In the genomic region with DNA sequence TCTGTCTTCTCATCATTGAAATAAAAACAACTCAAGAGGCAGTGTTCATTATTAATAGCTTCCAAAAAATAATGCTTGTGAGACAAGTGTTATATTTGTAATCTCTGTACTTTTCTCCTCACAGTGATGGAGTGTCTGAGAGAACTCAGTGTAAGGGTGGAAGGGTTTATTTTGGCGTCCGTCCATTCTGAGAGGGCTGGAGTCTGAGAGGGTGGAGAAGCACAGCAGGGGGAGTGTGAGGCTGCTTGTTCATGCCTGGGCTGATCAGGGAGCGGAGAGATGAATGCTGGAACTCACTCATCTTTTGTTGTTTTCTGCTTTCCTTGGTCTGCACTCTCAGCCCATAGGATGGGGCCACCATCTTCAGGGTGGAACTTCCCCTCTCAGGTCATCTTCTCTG, we compare ENCODE assay signal across 9 mouse cellular contexts. TPM values are rescaled to one million over a fixed set of nuclear protein-coding genes. Genes with fewer than 3 reads are reported as not detected.
A peak's percentile ranks its signal among the peaks of the same experiment; 100 is the strongest.
DNase-seq lines count a peak whose midpoint lies in the region; ATAC-seq and TF ChIP-seq lines count a peak whose summit lies in the region.
"Had no signal": no experiment of that assay in that cellular context is flagged by ENCODE, and none has a peak within 500 bp of the region (broad histone marks: within the 10 kb centered on the region; RNA-seq: fewer than 3 reads in every experiment).

No protein-coding gene starts in this region.

- H3K9ac ChIP-seq in hindbrain, postnatal 0 days (replicated peaks; ENCODE audit: low read length): no peak overlapping the region
- H3K9ac ChIP-seq in midbrain, embryonic 16.5 days (ENCODE audit: low read depth, low read length): no peak overlapping the region

- TF ChIP-seq CTCF in hindbrain, postnatal 0 days (IDR thresholded peaks at IDR 0.05; ENCODE audit: low read depth): 0 out of 2 replicates have a peak, but pooled peaks have one; percentile 3

- no peaks in the 10 kb centered on the region for H3K36me3 ChIP-seq in hindbrain, postnatal 0 days (ENCODE audit: insufficient read depth, low read length)
- H3K36me3 ChIP-seq in midbrain, embryonic 16.5 days (ENCODE audit: control insufficient read depth, insufficient read depth, low read length): peaks cover 2% of the 10 kb centered on the region; the same call in 1 of the 2 replicates

- WGBS in hindbrain, postnatal 0 days: 18% methylated on average over 3 of the region's 3 CpGs
- 30% methylated on average over 3 of the region's 3 CpGs for WGBS in midbrain, embryonic 16.5 days

- H3K27me3 ChIP-seq in hindbrain, postnatal 0 days (ENCODE audit: insufficient read depth, low read length): no peaks in the 10 kb centered on the region
- no peaks in the 10 kb centered on the region for H3K27me3 ChIP-seq in midbrain, embryonic 16.5 days (ENCODE audit: control insufficient read depth, insufficient read depth, low read depth, low read length)

- intact Hi-C loops in left cerebral cortex, postnatal 4 days (cut with DNase I): loop anchor here (10.0 kb wide), 1 partner anchor 359 kb away; no protein-coding TSS in a partner anchor
- intact Hi-C loops in gastrocnemius, postnatal 36 days (cut with DNase I): no loop called here

- H3K27ac ChIP-seq in hindbrain, postnatal 0 days: no peak overlapping the region
- no peak overlapping the region for H3K27ac ChIP-seq in midbrain, embryonic 16.5 days (ENCODE audit: low read length)

- no peak overlapping the region for H3K4me3 ChIP-seq in hindbrain, postnatal 0 days (ENCODE audit: low read length)
- H3K4me3 ChIP-seq in midbrain, embryonic 16.5 days (ENCODE audit: low read depth, low read length): no peak overlapping the region

- no peak overlapping the region for H3K4me2 ChIP-seq in hindbrain, postnatal 0 days (ENCODE audit: low read depth, low read length)
- H3K4me2 ChIP-seq in midbrain, embryonic 16.5 days (ENCODE audit: low read length): no peak overlapping the region

- H3K9me3 ChIP-seq in hindbrain, postnatal 0 days (ENCODE audit: low read length): no peaks in the 10 kb centered on the region
- no peaks in the 10 kb centered on the region for H3K9me3 ChIP-seq in midbrain, embryonic 16.5 days (replicated peaks; ENCODE audit: control insufficient read depth, low read length, poor library complexity, severe bottlenecking)

- DNase-seq in left cerebral cortex, postnatal 4 days: peak; percentile 84
- no peak for DNase-seq in left cerebral cortex, adult 11 months (ENCODE audit: low spot score)
- peak; percentile 49 to 59 for DNase-seq in heart, adult 18-20 months
- DNase-seq in hindbrain, postnatal 0 days (ENCODE audit: low spot score): peak; percentile 74
- DNase-seq in spleen, postnatal 10 days (ENCODE audit: low spot score in 2 of 2): no peak
- no peak for DNase-seq in adrenal gland, postnatal 4 days (ENCODE audit: low spot score in 2 of 2)
- no peak for DNase-seq in gastrocnemius, postnatal 36 days

- ATAC-seq in hindbrain, postnatal 0 days: peak; percentile 64; the same call in 1 of the 2 replicates
- ATAC-seq in midbrain, embryonic 16.5 days: 0 out of 2 replicates have a peak, but pooled peaks have one; percentile 68

- H3K4me1 ChIP-seq in hindbrain, postnatal 0 days (ENCODE audit: insufficient read depth, low read length): peaks cover 3% of the 10 kb centered on the region; the same call in 1 of the 2 replicates
- H3K4me1 ChIP-seq in midbrain, embryonic 16.5 days (ENCODE audit: control insufficient read depth, insufficient read depth, low read length): no peaks in the 10 kb centered on the region

RNA-seq across cellular contexts. Expression of gene Mab21l3, which starts 36.8 kb away (rescaled TPM):
- under 1 TPM; 0.16 to 0.28 TPM for total RNA-seq in left cerebral cortex, postnatal 4 days (2021)
- under 1 TPM in 1 of 2 experiments, not detected in 1; 0.13 TPM for total RNA-seq in heart, adult 18-20 months (2021)
- 0.10 and 0.72 TPM in 2 replicates for total RNA-seq in hindbrain, postnatal 0 days (2014; rRNA removed)
- 0.04 and 0.09 TPM in 2 replicates for polyA plus RNA-seq in hindbrain, postnatal 0 days (2015; fragmentation: Nextera tagmentation; extraction: Ambion mirVana)
- polyA plus RNA-seq in midbrain, embryonic 16.5 days (2015; fragmentation: Nextera tagmentation; extraction: Ambion mirVana): 0.07 and 0.09 TPM in 2 replicates
- 1 to 10 TPM; 1.0 to 1.1 TPM for total RNA-seq in adrenal gland, postnatal 4 days (2021)
- total RNA-seq in gastrocnemius, postnatal 36 days (2021): not detected
- polyA plus RNA-seq: liver, adult 2 months had no signal

RNA-seq across cellular contexts. Expression of gene Slc22a15, which starts 38.7 kb away (rescaled TPM):
- total RNA-seq in left cerebral cortex, postnatal 4 days (2021): 10 to 100 TPM; 17.5 to 17.8 TPM
- total RNA-seq in heart, adult 18-20 months (2021): 1 to 10 TPM; 1.4 to 2.9 TPM
- 11.1 and 12.5 TPM in 2 replicates for total RNA-seq in hindbrain, postnatal 0 days (2014; rRNA removed)
- polyA plus RNA-seq in hindbrain, postnatal 0 days (2015; fragmentation: Nextera tagmentation; extraction: Ambion mirVana): 5.0 and 5.7 TPM in 2 replicates
- 6.0 and 7.4 TPM in 2 replicates for polyA plus RNA-seq in midbrain, embryonic 16.5 days (2015; fragmentation: Nextera tagmentation; extraction: Ambion mirVana)
- 1 to 10 TPM; 7.5 to 7.7 TPM for total RNA-seq in adrenal gland, postnatal 4 days (2021)
- under 1 TPM; 0.59 to 0.76 TPM for total RNA-seq in gastrocnemius, postnatal 36 days (2021)

Comparison
In these comparisons a context has a peak if more than half of its experiments do, and no peak if none do; other contexts are left out.
1. DNase-seq: peak in left cerebral cortex, postnatal 4 days (single experiment), heart, adult 18-20 months (2 of 2) and hindbrain, postnatal 0 days (single experiment); none in left cerebral cortex, adult 11 months (single experiment), spleen, postnatal 10 days (0 of 2), adrenal gland, postnatal 4 days (0 of 2) and gastrocnemius, postnatal 36 days (0 of 2).